Mouse (Mus musculus): ENCODE results near the gene Chrne.
"Not testable (repeated sequence)": the region's sequence is repeated elsewhere in the genome, so short reads cannot be mapped to it uniquely, and the experiment has no call there.

Chrne gene

DNA sequence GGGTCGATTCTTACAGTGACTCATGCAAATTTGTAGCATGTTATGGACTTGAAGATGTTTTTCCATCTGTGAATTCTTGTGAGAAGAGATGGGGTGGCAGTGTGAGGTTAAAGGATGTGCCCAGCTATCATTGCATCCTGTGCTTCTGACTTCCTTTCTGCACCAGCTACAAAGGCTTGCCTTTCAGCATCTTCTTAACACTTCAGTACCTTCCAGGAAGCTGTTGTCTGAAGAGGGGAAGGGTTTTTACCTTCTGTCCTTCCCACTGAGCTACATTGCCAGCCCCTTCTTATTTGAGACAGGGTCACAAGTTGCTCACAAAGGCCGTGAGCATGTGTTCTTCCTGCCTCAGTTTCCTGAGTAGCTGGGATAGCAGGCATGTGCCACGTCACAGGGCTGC is 38.1 kb downstream of the Chrne start:
- DNase-seq = no peak

DNA sequence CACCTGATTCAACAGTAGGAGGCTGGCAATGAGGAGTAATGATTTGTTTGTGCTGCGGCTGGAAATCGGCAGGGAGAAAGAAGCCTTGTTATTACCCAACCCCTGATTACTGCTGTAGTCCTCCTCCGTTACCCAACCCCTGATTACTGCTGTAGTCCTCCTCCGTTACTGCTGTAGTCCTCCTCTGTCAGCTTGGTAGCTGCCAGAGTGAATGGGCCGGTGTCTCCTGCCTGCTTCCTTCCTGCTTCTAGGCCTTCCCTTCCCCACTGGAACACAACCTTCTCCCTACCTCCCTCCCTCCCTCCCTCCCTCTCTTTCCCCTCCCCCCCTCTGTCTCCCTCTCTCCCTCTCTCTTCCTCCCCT is 38.7 kb downstream of the Chrne start:
- DNase-seq = no peak

DNA sequence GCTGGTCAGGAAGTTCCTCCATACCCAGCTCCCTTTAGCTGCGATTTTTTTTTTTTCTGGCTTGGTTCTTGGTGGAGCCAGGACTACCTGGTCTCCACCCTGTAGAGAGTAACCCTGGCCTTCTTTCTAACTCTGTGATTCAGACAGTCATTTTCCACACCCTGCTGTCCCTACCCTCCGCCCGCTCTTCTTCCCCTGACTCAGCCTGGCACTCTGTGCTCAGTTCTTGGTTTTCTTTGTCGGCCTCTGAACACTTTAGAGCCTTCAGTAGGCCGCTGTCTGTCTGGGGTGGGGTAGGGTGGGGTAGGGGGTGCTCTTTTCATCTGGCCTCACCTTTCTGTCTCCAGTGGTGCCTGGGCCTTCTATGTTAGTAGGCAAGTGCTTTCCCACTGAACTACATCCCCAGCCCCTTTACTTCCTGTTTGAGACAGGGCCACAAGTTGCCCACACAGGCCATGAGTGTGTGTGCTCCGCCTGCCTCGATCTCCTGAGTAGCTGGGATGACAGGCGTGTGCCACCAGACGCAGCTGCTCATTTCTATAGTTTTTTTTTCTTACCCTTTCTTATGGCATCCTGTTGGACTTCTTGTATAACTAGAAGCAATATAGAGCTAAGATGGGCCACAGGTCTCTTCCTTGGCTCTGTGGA is 39.2 kb downstream of the Chrne start:
- DNase-seq = no peak

DNA sequence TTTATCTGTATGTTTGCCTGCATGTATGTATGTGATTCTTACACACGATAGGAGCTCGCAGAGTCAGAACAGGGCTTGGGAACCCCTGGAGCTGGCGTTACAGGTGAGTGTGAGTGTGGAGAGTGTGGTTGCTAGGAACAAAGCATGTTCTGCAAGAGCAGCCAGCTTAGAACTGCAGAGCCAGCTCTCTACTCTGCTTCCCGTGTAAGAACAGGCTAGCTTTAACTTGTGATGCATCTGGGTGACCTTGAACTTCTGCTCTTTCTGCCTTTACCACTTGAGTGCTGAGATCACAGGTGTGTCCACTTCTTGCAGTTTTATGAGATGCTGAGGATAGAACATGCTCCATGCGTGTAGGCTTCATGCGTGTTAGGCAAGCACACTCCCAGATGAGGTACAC is 40.1 kb downstream of the Chrne start:
- no peak for DNase-seq

DNA sequence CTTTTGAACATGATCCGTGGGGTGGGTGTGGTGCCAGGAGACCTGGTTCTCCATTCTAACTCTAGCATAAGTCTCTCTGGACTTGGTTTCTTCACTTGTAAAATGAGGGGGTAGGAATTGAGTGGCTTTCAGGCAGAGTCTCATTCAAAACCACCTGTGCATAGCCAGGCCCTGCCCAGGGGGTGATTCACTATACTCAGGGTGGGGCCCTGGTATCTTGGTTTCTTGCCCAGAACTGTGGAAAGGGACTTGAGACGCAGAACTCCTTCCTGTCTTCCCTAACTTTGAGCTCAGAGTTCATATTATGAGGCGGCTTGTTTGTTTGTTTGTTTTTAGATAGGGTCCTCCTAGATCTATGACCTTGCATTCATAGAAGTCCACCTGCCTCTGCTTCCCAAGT is 41.8 kb downstream of the Chrne start:
- DNase-seq = no peak

- no peak for DNase-seq
These were observed 45.1 kb downstream of the Chrne start for GRCm38 (mm10) chr11:70573872-70574271.

- DNase-seq = no peak
These were observed 46.6 kb downstream of the Chrne start for GRCm38 (mm10) chr11:70572348-70572902.

- DNase-seq = no peak
These were observed 47.4 kb downstream of the Chrne start for GRCm38 (mm10) chr11:70571641-70572040.

DNA sequence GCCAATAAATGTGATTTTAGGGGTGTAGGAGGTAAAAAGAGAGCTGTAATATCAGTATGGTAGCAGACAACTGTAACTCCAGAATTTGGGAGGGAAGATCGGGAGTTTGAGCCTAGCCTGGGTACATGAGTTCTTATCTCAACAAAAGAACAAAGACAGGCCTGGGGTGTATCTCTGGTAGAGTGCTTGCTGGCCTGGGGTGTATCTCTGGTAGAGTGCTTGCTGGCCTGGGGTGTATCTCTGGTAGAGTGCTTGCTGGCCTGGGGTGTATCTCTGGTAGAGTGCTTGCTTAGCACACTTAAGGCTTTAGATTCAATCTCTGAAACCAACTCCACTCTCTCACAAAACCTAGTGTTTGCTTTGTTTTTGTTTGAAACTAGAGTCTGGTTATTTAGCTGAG is 48.4 kb downstream of the Chrne start:
- not testable (repeated sequence) for DNase-seq

DNA sequence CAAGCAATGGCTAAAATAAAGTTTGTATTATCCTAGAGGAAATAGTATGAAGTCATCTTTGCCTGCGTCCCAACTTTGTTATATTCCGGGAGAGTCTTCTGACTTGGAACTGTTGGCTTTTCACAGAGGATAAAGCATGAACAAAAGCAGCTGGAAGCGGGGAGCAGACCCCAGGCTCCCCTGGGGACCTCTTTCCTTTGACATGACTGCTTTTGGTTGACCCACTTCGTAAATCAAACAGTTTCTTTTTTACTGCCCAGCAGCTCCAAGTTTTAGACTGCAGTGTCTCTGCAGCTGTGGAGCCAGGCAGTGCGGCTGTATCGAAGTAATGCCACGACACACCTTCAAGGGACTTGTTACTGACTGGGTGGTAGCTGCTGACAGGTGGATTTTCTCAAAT is 52.4 kb downstream of the Chrne start:
- no peak for DNase-seq
